Mouse (Mus musculus): Measurements from ENCODE around the gene Spag8. TPM values are rescaled to one million over a fixed set of nuclear protein-coding genes. Genes with fewer than 3 reads are reported as not detected.

The Spag8 gene
- polyA plus RNA-seq, 1 experiment from 2014 or later = 1.8 TPM

GRCm38 (mm10) chr4:43604751-43605685 lies 48.4 kb downstream of the Spag8 start:
- H3K9me3 ChIP-seq (replicated peaks; ENCODE audit: control insufficient read depth, low read length) = no peaks in the 10 kb centered on the region
- ATAC-seq (replicated peaks; ENCODE audit: insufficient number of reproducible peaks, low FRiP score, low TSS enrichment, low read depth) (no peak), DNase-seq (ENCODE audit: low spot score) (no peak)
- 80% methylated on average over 9 of the region's 9 CpGs for WGBS
- no peaks in the 10 kb centered on the region for H3K36me3 ChIP-seq (replicated peaks; ENCODE audit: control insufficient read depth, insufficient read depth, low read depth, low read length)
- no peak overlapping the region for H3K4me2 ChIP-seq (ENCODE audit: low read depth, low read length)
- no peak overlapping the region for H3K4me3 ChIP-seq (ENCODE audit: low read depth, low read length)
- H3K4me1 ChIP-seq (ENCODE audit: control insufficient read depth, insufficient read depth, low read length) = no peaks in the 10 kb centered on the region
- H3K9ac ChIP-seq (replicated peaks; ENCODE audit: low read length) = no peak overlapping the region
- H3K27me3 ChIP-seq (ENCODE audit: control insufficient read depth, insufficient read depth, low read length) = no peaks in the 10 kb centered on the region
- no peak overlapping the region for H3K27ac ChIP-seq (replicated peaks; ENCODE audit: low read depth, low read length)

- WGBS = 80% methylated on average over 3 of the region's 3 CpGs
- no peaks in the 10 kb centered on the region for H3K9me3 ChIP-seq (replicated peaks; ENCODE audit: control insufficient read depth, low read length)
- no peak for DNase-seq (ENCODE audit: low spot score)
- H3K27me3 ChIP-seq (ENCODE audit: control insufficient read depth, insufficient read depth, low read length) = no peaks in the 10 kb centered on the region
- no peak overlapping the region for H3K27ac ChIP-seq (replicated peaks; ENCODE audit: low read depth, low read length)
- H3K9ac ChIP-seq (replicated peaks; ENCODE audit: low read length) = no peak overlapping the region
- no peaks in the 10 kb centered on the region for H3K36me3 ChIP-seq (replicated peaks; ENCODE audit: control insufficient read depth, insufficient read depth, low read depth, low read length)
- no peak for ATAC-seq (replicated peaks; ENCODE audit: insufficient number of reproducible peaks, low FRiP score, low TSS enrichment, low read depth)
- H3K4me2 ChIP-seq (ENCODE audit: low read depth, low read length) = no peak overlapping the region
- H3K4me1 ChIP-seq (ENCODE audit: control insufficient read depth, insufficient read depth, low read length) = no peaks in the 10 kb centered on the region
- no peak overlapping the region for H3K4me3 ChIP-seq (ENCODE audit: low read depth, low read length)
Measured at GRCm38 (mm10) chr4:43604099-43604498, 49.3 kb downstream of the Spag8 start.

Small RNA genes lying within 50 kb of the gene (microRNA-seq; reads per million reads assigned to microRNA genes)
- gene Gm25262 (ENCODE audit: borderline number of aligned reads) = not detected

Other genes with a start within 250 kb of the Spag8 start
- gene Fam166b, start 224.5 kb downstream of the Spag8 start, polyA plus RNA-seq (2014; fragmentation: Nextera tagmentation; extraction: Ambion mirVana) = 0.17 TPM in 1 of 2 replicates, not detected in the other
- gene Tesk1, start 211.7 kb downstream of the Spag8 start, polyA plus RNA-seq (2014; fragmentation: Nextera tagmentation; extraction: Ambion mirVana) = 8.2 TPM in 2 replicates
- gene Cd72, start 199.0 kb downstream of the Spag8 start, polyA plus RNA-seq (2014; fragmentation: Nextera tagmentation; extraction: Ambion mirVana) = 2.4 and 2.7 TPM in 2 replicates
- not detected in 2 replicates for gene Sit1, start 169.9 kb downstream of the Spag8 start, polyA plus RNA-seq (2014; fragmentation: Nextera tagmentation; extraction: Ambion mirVana)
- gene Ccdc107, start 160.7 kb downstream of the Spag8 start, polyA plus RNA-seq (2014; fragmentation: Nextera tagmentation; extraction: Ambion mirVana) = 54.6 and 61.1 TPM in 2 replicates
- gene Arhgef39, start 153.9 kb downstream of the Spag8 start, polyA plus RNA-seq (2014; fragmentation: Nextera tagmentation; extraction: Ambion mirVana) = 41.0 and 43.7 TPM in 2 replicates
- gene Car9, start 146.6 kb downstream of the Spag8 start, polyA plus RNA-seq (2014; fragmentation: Nextera tagmentation; extraction: Ambion mirVana) = 0.41 and 0.52 TPM in 2 replicates
- gene Tpm2, start 129.8 kb downstream of the Spag8 start, polyA plus RNA-seq (2014; fragmentation: Nextera tagmentation; extraction: Ambion mirVana) = 97.9 and 99.1 TPM in 2 replicates
- gene Creb3, start 91.3 kb downstream of the Spag8 start, polyA plus RNA-seq (2014; fragmentation: Nextera tagmentation; extraction: Ambion mirVana) = 41.0 and 41.7 TPM in 2 replicates
- 40.6 and 42.1 TPM in 2 replicates for gene Tln1, start 90.9 kb downstream of the Spag8 start, polyA plus RNA-seq (2014; fragmentation: Nextera tagmentation; extraction: Ambion mirVana)
- gene Rgp1, start 74.9 kb downstream of the Spag8 start, polyA plus RNA-seq (2014; fragmentation: Nextera tagmentation; extraction: Ambion mirVana) = 21.1 and 30.4 TPM in 2 replicates
- gene Gba2, start 74.7 kb downstream of the Spag8 start, polyA plus RNA-seq (2014; fragmentation: Nextera tagmentation; extraction: Ambion mirVana) = 21.0 and 21.1 TPM in 2 replicates
- not detected in 2 replicates for gene Msmp, start 69.1 kb downstream of the Spag8 start, polyA plus RNA-seq (2014; fragmentation: Nextera tagmentation; extraction: Ambion mirVana)
- gene Npr2, start 21.7 kb downstream of the Spag8 start, polyA plus RNA-seq (2014; fragmentation: Nextera tagmentation; extraction: Ambion mirVana) = 16.6 and 18.2 TPM in 2 replicates
- gene Hint2, start 2.9 kb upstream of the Spag8 start, polyA plus RNA-seq (2014; fragmentation: Nextera tagmentation; extraction: Ambion mirVana) = 76.3 and 84.7 TPM in 2 replicates
- 2.1 and 3.2 TPM in 2 replicates for gene Tmem8b, start 15.4 kb upstream of the Spag8 start, polyA plus RNA-seq (2014; fragmentation: Nextera tagmentation; extraction: Ambion mirVana)
- 2.8 and 3.0 TPM in 2 replicates for gene Fam221b, start 15.6 kb upstream of the Spag8 start, polyA plus RNA-seq (2014; fragmentation: Nextera tagmentation; extraction: Ambion mirVana)
- not detected in 2 replicates for gene Olfr70, start 47.2 kb upstream of the Spag8 start, polyA plus RNA-seq (2014; fragmentation: Nextera tagmentation; extraction: Ambion mirVana)
- gene Olfr71, start 56.7 kb upstream of the Spag8 start, polyA plus RNA-seq (2014; fragmentation: Nextera tagmentation; extraction: Ambion mirVana) = not detected in 2 replicates
- gene Hrct1, start 73.6 kb upstream of the Spag8 start, polyA plus RNA-seq (2014; fragmentation: Nextera tagmentation; extraction: Ambion mirVana) = 0.18 and 0.20 TPM in 2 replicates
- gene Spaar, start 76.4 kb upstream of the Spag8 start, polyA plus RNA-seq (2014; fragmentation: Nextera tagmentation; extraction: Ambion mirVana) = 0.04 and 0.08 TPM in 2 replicates
- not detected in 2 replicates for gene Olfr159, start 117.4 kb upstream of the Spag8 start, polyA plus RNA-seq (2014; fragmentation: Nextera tagmentation; extraction: Ambion mirVana)
- 0.26 TPM in 1 of 2 replicates, not detected in the other for gene Olfr156, start 170.3 kb upstream of the Spag8 start, polyA plus RNA-seq (2014; fragmentation: Nextera tagmentation; extraction: Ambion mirVana)
- not detected in 2 replicates for gene Olfr157, start 186.6 kb upstream of the Spag8 start, polyA plus RNA-seq (2014; fragmentation: Nextera tagmentation; extraction: Ambion mirVana)
- not detected in 2 replicates for gene Olfr155, start 198.0 kb upstream of the Spag8 start, polyA plus RNA-seq (2014; fragmentation: Nextera tagmentation; extraction: Ambion mirVana)
- 21.7 and 24.3 TPM in 2 replicates for gene Reck, start 221.9 kb upstream of the Spag8 start, polyA plus RNA-seq (2014; fragmentation: Nextera tagmentation; extraction: Ambion mirVana)